Mouse (Mus musculus) midbrain, embryonic 16.5 days (tissue): Measurements from ENCODE around the gene Fcgr1. TPM values are rescaled to one million over a fixed set of nuclear protein-coding genes. Genes with fewer than 3 reads are reported as not detected.
"Not testable (repeated sequence)": the region's sequence is repeated elsewhere in the genome, so short reads cannot be mapped to it uniquely, and the experiment has no call there.

Experiments
- ATAC-seq: fragments of 200-750 bp; cut with Nextera tagmentation; 2 replicates; pipeline ENCODE4 v1.8.0; 2017; ENCODE audit warnings: moderate TSS enrichment
- H3K27ac ChIP-seq: fragments of 300-500 bp; sonication (generic); 2 replicates; pipeline ENCODE4 v1.5.1; 2014; ENCODE audit warnings: mild to moderate bottlenecking, low read length, mixed read lengths
- H3K27me3 ChIP-seq: fragments of 300-500 bp; sonication (generic); 2 replicates; pipeline ENCODE4 v1.6.1; 2014; ENCODE audit warnings: low read depth, low read length, mixed read lengths; ENCODE audit not compliant: control insufficient read depth, insufficient read depth
- H3K36me3 ChIP-seq: fragments of 300-500 bp; sonication (generic); 2 replicates; pipeline ENCODE4 v1.6.1; 2014; ENCODE audit warnings: mild to moderate bottlenecking, low read length, moderate library complexity, mixed read lengths; ENCODE audit not compliant: control insufficient read depth, insufficient read depth
- H3K4me1 ChIP-seq: fragments of 300-500 bp; sonication (generic); 2 replicates; pipeline ENCODE4 v1.6.1; 2014; ENCODE audit warnings: mild to moderate bottlenecking, low read length, mixed read lengths; ENCODE audit not compliant: control insufficient read depth, insufficient read depth
- H3K4me2 ChIP-seq: fragments of 300-500 bp; sonication (generic); 2 replicates; pipeline ENCODE4 v1.6.1; 2014; ENCODE audit warnings: mild to moderate bottlenecking, low read length, mixed read lengths
- H3K4me3 ChIP-seq: fragments of 300-500 bp; sonication (generic); 2 replicates; pipeline ENCODE4 v1.5.1; 2014; ENCODE audit warnings: low read depth, mild to moderate bottlenecking, low read length, moderate library complexity, mixed read lengths
- H3K9ac ChIP-seq: fragments of 300-500 bp; sonication (generic); 2 replicates; pipeline ENCODE4 v1.6.1; 2014; ENCODE audit warnings: low read depth, low read length, mixed read lengths
- H3K9me3 ChIP-seq: fragments of 300-500 bp; sonication (generic); replicated peaks from 2 replicates; pipeline ENCODE4 v1.6.1; 2014; ENCODE audit warnings: mild to moderate bottlenecking, low read length, mixed read lengths; ENCODE audit not compliant: control insufficient read depth, poor library complexity, severe bottlenecking
- WGBS: fragments of 180-500 bp; shearing (Covaris S2); extraction: QIAGEN DNeasy Blood & Tissue Kit; methylation state at CpG from one replicate; pipeline ENCODE4 v1.1.7; 2014; 5-methylcytosine and 5-hydroxymethylcytosine counted together
- polyA plus RNA-seq: library from polyadenylated mRNA; unstranded; fragments of >200 nt; fragmentation: Nextera tagmentation; extraction: Ambion mirVana; gene quantifications from 2 replicates; pipeline ENCODE4 v1.2.1, GENCODE M21; 2015

Gene Fcgr1
- polyA plus RNA-seq, 1 experiment from 2014 or later = 1.5 TPM

GRCm38 (mm10) chr3:96328730-96329387 lies 35.1 kb upstream of the Fcgr1 start:
- H3K27me3 ChIP-seq = peaks cover 67% of the 10 kb centered on the region
- H3K4me1 ChIP-seq = no peaks in the 10 kb centered on the region
- no peak overlapping the region for H3K27ac ChIP-seq
- H3K9ac ChIP-seq = no peak overlapping the region
- no peak overlapping the region for H3K4me2 ChIP-seq
- ATAC-seq = no peak
- no peaks in the 10 kb centered on the region for H3K36me3 ChIP-seq
- no peaks in the 10 kb centered on the region for H3K9me3 ChIP-seq
- no peak overlapping the region for H3K4me3 ChIP-seq
- 18% methylated on average over 15 of the region's 15 CpGs for WGBS

GRCm38 (mm10) chr3:96328060-96328729 lies 34.4 kb upstream of the Fcgr1 start:
- not testable (repeated sequence) for H3K27ac ChIP-seq, H3K36me3 ChIP-seq, H3K4me1 ChIP-seq, H3K9me3 ChIP-seq, H3K9ac ChIP-seq
- under 1% methylated on average over 44 of the region's 49 CpGs for WGBS
- peak; percentile 39; the same call in 1 of the 2 replicates for ATAC-seq
- Histone ChIP-seq H3K4me2 (peak overlapping the region; percentile 51), H3K27me3 (peaks cover 65% of the 10 kb centered on the region), H3K4me3 (peak overlapping the region; percentile 29)

- ATAC-seq = peak; percentile 36; the same call in 1 of the 2 replicates
- Histone ChIP-seq H3K4me1 (no peaks in the 10 kb centered on the region), H3K27ac (no peak overlapping the region), H3K4me3 (peak overlapping the region; percentile 9; the same call in 1 of the 2 replicates), H3K27me3 (peaks cover 61% of the 10 kb centered on the region), H3K9ac (no peak overlapping the region), H3K4me2 (peak overlapping the region; percentile 51), H3K9me3 (no peaks in the 10 kb centered on the region), H3K36me3 (no peaks in the 10 kb centered on the region)
- 0% methylated on average over 11 of the region's 18 CpGs for WGBS
These were observed 33.9 kb upstream of the Fcgr1 start for GRCm38 (mm10) chr3:96327647-96328046.

- Histone ChIP-seq H3K9ac (no peak overlapping the region), H3K4me1 (no peaks in the 10 kb centered on the region), H3K27me3 (peaks cover 57% of the 10 kb centered on the region), H3K4me3 (no peak overlapping the region), H3K9me3 (no peaks in the 10 kb centered on the region), H3K4me2 (no peak overlapping the region), H3K27ac (no peak overlapping the region), H3K36me3 (no peaks in the 10 kb centered on the region)
- ATAC-seq = no peak; the same call in 1 of the 2 replicates
- 1% methylated on average over 6 of the region's 6 CpGs for WGBS
These were observed 33.4 kb upstream of the Fcgr1 start for GRCm38 (mm10) chr3:96327131-96327530.

GRCm38 (mm10) chr3:96323806-96324205 lies 30.0 kb upstream of the Fcgr1 start:
- peaks cover 30% of the 10 kb centered on the region for H3K27me3 ChIP-seq
- WGBS = 64% methylated on average over 6 of the region's 6 CpGs

GRCm38 (mm10) chr3:96322609-96323008 lies 28.8 kb upstream of the Fcgr1 start:
- Histone ChIP-seq H3K36me3 (no peaks in the 10 kb centered on the region), H3K4me3 (no peak overlapping the region), H3K27me3 (peaks cover 27% of the 10 kb centered on the region), H3K27ac (no peak overlapping the region), H3K4me2 (no peak overlapping the region), H3K9ac (no peak overlapping the region), H3K9me3 (no peaks in the 10 kb centered on the region), H3K4me1 (no peaks in the 10 kb centered on the region)
- no peak for ATAC-seq
- 19% methylated on average over 10 of the region's 10 CpGs for WGBS

More at GRCm38 (mm10) chr3:96323806-96324205, 30.0 kb upstream of the Fcgr1 start:
- H3K36me3 ChIP-seq, H3K4me1 ChIP-seq, H3K9me3 ChIP-seq, H3K9ac ChIP-seq, H3K27ac ChIP-seq, H3K4me3 ChIP-seq, H3K4me2 ChIP-seq, ATAC-seq: not testable (repeated sequence)

GRCm38 (mm10) chr3:96321891-96322290 lies 28.1 kb upstream of the Fcgr1 start:
- Histone ChIP-seq H3K4me3 (no peak overlapping the region), H3K4me1 (no peaks in the 10 kb centered on the region), H3K9me3 (no peaks in the 10 kb centered on the region), H3K36me3 (no peaks in the 10 kb centered on the region), H3K27ac (no peak overlapping the region), H3K27me3 (peaks cover 27% of the 10 kb centered on the region), H3K4me2 (no peak overlapping the region), H3K9ac (no peak overlapping the region)
- WGBS = 14% methylated on average over 15 of the region's 15 CpGs
- ATAC-seq = no peak

GRCm38 (mm10) chr3:96320003-96320402 lies 26.2 kb upstream of the Fcgr1 start:
- H3K27ac ChIP-seq, H3K9me3 ChIP-seq, H3K36me3 ChIP-seq, ATAC-seq, H3K4me3 ChIP-seq, H3K4me2 ChIP-seq, H3K9ac ChIP-seq, H3K4me1 ChIP-seq: not testable (repeated sequence)
- WGBS = 90% methylated on average over 11 of the region's 13 CpGs
- peaks cover 11% of the 10 kb centered on the region for H3K27me3 ChIP-seq

- no peak overlapping the region for H3K9ac ChIP-seq
- no peak overlapping the region for H3K27ac ChIP-seq
- 67% methylated on average over 8 of the region's 8 CpGs for WGBS
- H3K4me1 ChIP-seq = no peaks in the 10 kb centered on the region
- H3K4me2 ChIP-seq = no peak overlapping the region
- no peaks in the 10 kb centered on the region for H3K36me3 ChIP-seq
- H3K27me3 ChIP-seq = no peaks in the 10 kb centered on the region
- H3K9me3 ChIP-seq = no peaks in the 10 kb centered on the region
- H3K4me3 ChIP-seq = no peak overlapping the region
- no peak for ATAC-seq
These were observed 18.8 kb upstream of the Fcgr1 start for GRCm38 (mm10) chr3:96312341-96313098.
